Mouse (Mus musculus) erythroblast, embryonic 14.5 days (primary cell): ENCODE measurements at regions not wholly inside any gene's neighbourhood (a gene's known extent, or its start where the extent isn't known, plus 50 kb on each side); places are given as distances from the start of the nearest gene placed in this dataset.

Experiments used
- GATA1 ChIP-seq: IDR thresholded peaks from 2 replicates; pipeline ENCODE4 v1.6.1; 2012; ENCODE audit warnings: low read length, inconsistent platforms, mixed read lengths
- TAL1 ChIP-seq: IDR thresholded peaks from 3 replicates; pipeline ENCODE4 v1.6.1; 2012; ENCODE audit warnings: low read length, inconsistent platforms, mixed read lengths

GRCm38 (mm10) chr2:117043831-117044230 lies 77.3 kb upstream of the Spred1 start:
- TF ChIP-seq TAL1 (no peak), GATA1 (no peak)
